Mouse (Mus musculus): ENCODE data around the gene Uqcc3. TPM values are rescaled to one million over a fixed set of nuclear protein-coding genes. Genes with fewer than 3 reads are reported as not detected.
"Not testable (repeated sequence)": the region's sequence is repeated elsewhere in the genome, so short reads cannot be mapped to it uniquely, and the experiment has no call there.

Gene Uqcc3
- total and polyA plus RNA-seq, 2 experiments from 2014 or later: 12.6 to 91.9 TPM

GRCm38 (mm10) chr19:8899079-8899478 lies 18.4 kb upstream of the Uqcc3 start:
- H3K4me2 ChIP-seq (ENCODE audit: low read depth, low read length): peak overlapping the region; percentile 82
- H3K4me3 ChIP-seq (ENCODE audit: low read depth, low read length): peak overlapping the region; percentile 89
- H3K9ac ChIP-seq (replicated peaks; ENCODE audit: low read depth, low read length): peak overlapping the region; percentile 93
- WGBS: 32% methylated on average over 3 of the region's 3 CpGs
- peaks cover 31% of the 10 kb centered on the region for H3K36me3 ChIP-seq (replicated peaks; ENCODE audit: control insufficient read depth, insufficient read depth, low read length)
- H3K4me1 ChIP-seq (ENCODE audit: control insufficient read depth, insufficient read depth): peaks cover 16% of the 10 kb centered on the region
- TF ChIP-seq EP300 (IDR thresholded peaks at IDR 0.05; ENCODE audit: low read depth) (no peak), CTCF (IDR thresholded peaks at IDR 0.05; ENCODE audit: low read depth) (no peak)
- H3K27ac ChIP-seq (ENCODE audit: low read depth): no peak overlapping the region
- ATAC-seq (ENCODE audit: insufficient read depth, low read depth) (no peak), DNase-seq (ENCODE audit: low spot score) (no peak)
- no peaks in the 10 kb centered on the region for H3K27me3 ChIP-seq (ENCODE audit: control insufficient read depth, insufficient read depth, low read length)
- no peaks in the 10 kb centered on the region for H3K9me3 ChIP-seq (replicated peaks; ENCODE audit: control insufficient read depth, low read length)

DNA sequence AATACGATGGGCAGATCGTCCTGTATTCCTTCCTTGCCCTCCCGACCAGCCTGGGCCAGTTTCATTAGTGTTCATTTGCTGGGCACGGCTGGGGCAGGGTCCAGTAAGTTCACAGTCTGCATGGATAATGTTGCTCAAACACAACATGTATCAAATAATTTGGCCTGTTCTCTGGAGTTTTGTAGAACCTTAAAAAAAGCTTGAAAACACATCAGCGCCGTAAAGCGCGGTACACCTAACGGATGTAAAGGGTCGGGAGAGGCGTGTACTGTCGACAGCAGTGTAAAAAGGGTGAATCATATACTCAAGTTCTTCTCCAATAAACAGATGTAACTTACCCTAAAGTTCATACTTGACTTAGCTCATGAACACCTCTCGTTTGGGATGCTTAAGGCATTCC lies 17.9 kb upstream of the Uqcc3 start:
- Histone ChIP-seq H3K9me3 (replicated peaks; ENCODE audit: control insufficient read depth, low read length) (no peaks in the 10 kb centered on the region), H3K36me3 (replicated peaks; ENCODE audit: control insufficient read depth, insufficient read depth, low read length) (peaks cover 27% of the 10 kb centered on the region), H3K9ac (replicated peaks; ENCODE audit: low read depth, low read length) (peak overlapping the region; percentile 93), H3K4me1 (ENCODE audit: control insufficient read depth, insufficient read depth) (peaks cover 16% of the 10 kb centered on the region), H3K4me3 (ENCODE audit: low read depth, low read length) (peak overlapping the region; percentile 89), H3K27ac (ENCODE audit: low read depth) (peak overlapping the region; percentile 91), H3K27me3 (ENCODE audit: control insufficient read depth, insufficient read depth, low read length) (no peaks in the 10 kb centered on the region), H3K4me2 (ENCODE audit: low read depth, low read length) (peak overlapping the region; percentile 82)
- WGBS: 6% methylated on average over 13 of the region's 13 CpGs
- TF ChIP-seq CTCF (IDR thresholded peaks at IDR 0.05; ENCODE audit: low read depth) (no peak), EP300 (IDR thresholded peaks at IDR 0.05; ENCODE audit: low read depth) (no peak)
- no peak for DNase-seq (ENCODE audit: low spot score)
- ATAC-seq (ENCODE audit: insufficient read depth, low read depth): no peak

GRCm38 (mm10) chr19:8897865-8898495 lies 17.3 kb upstream of the Uqcc3 start, which contains the start of gene Ganab:
Gene Ganab, plus strand, starts transcription at chr19:8898071.
- Histone ChIP-seq H3K4me3 (ENCODE audit: low read depth, low read length) (peak within 1 kb of the TSS; percentile 89), H3K27me3 (ENCODE audit: control insufficient read depth, insufficient read depth, low read length) (no peaks in the 10 kb centered on the region), H3K27ac (ENCODE audit: low read depth) (peak within 1 kb of the TSS; percentile 91), H3K9me3 (replicated peaks; ENCODE audit: control insufficient read depth, low read length) (no peaks in the 10 kb centered on the region), H3K9ac (replicated peaks; ENCODE audit: low read depth, low read length) (peak within 1 kb of the TSS; percentile 93), H3K36me3 (replicated peaks; ENCODE audit: control insufficient read depth, insufficient read depth, low read length) (peaks cover 21% of the 10 kb centered on the region), H3K4me2 (ENCODE audit: low read depth, low read length) (peak within 1 kb of the TSS; percentile 82), H3K4me1 (ENCODE audit: control insufficient read depth, insufficient read depth) (peaks cover 16% of the 10 kb centered on the region)
- TF ChIP-seq EP300 (IDR thresholded peaks at IDR 0.05; ENCODE audit: low read depth) (no peak), CTCF (IDR thresholded peaks at IDR 0.05; ENCODE audit: low read depth) (0 out of 2 replicates have a peak, but pooled peaks have one; percentile 10)
- DNase-seq (ENCODE audit: low spot score) (peak; percentile 97), ATAC-seq (ENCODE audit: insufficient read depth, low read depth) (peak; percentile 99)
- WGBS: under 1% methylated on average over 53 of the region's 53 CpGs

DNA sequence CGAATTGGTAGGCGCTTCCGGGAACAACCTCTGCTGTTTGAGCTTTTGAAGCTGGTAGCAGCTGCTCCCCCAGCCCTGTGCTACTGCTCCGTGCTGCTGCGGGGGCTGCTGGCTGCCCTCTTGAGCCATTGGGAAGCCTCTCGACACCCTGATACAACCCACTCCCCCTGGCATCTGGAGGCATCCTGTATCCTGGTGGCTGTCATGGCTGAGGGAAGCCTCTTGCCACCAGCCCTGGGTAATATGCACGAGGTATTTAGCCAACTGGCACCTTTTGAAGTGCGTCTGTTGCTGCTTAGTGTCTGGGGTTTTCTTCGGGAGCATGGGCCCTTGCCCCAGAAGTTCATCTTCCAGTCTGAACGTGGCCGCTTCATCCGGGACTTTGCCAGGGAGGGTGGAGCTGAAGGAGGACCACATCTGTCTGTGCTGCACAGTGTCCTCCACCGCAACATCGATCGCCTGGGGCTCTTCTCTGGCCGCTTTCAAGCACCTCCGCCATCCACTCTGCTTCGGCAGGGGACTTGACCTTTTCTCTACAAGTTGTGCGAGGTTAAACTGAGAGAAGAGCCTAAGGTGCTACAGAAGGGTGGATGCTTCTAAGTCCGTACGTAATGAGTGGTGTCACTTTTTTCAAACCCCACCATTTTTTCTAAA lies 16.6 kb upstream of the Uqcc3 start:
- H3K9me3 ChIP-seq (replicated peaks; ENCODE audit: control insufficient read depth, low read length); H3K27me3 ChIP-seq (ENCODE audit: control insufficient read depth, insufficient read depth, low read length); DNase-seq (ENCODE audit: low spot score): not testable (repeated sequence)
- peaks cover 15% of the 10 kb centered on the region for H3K36me3 ChIP-seq (replicated peaks; ENCODE audit: control insufficient read depth, insufficient read depth, low read length)
- 24% methylated on average over 21 of the region's 21 CpGs for WGBS
- peak overlapping the region; percentile 87 for H3K27ac ChIP-seq (ENCODE audit: low read depth)
- peak overlapping the region; percentile 52 for H3K9ac ChIP-seq (replicated peaks; ENCODE audit: low read depth, low read length)
- ATAC-seq (ENCODE audit: insufficient read depth, low read depth): peak; percentile 33
- H3K4me3 ChIP-seq (ENCODE audit: low read depth, low read length): peak overlapping the region; percentile 89
- H3K4me2 ChIP-seq (ENCODE audit: low read depth, low read length): peak overlapping the region; percentile 82
- peaks cover 16% of the 10 kb centered on the region for H3K4me1 ChIP-seq (ENCODE audit: control insufficient read depth, insufficient read depth)

- not testable (repeated sequence) for H3K27ac ChIP-seq (ENCODE audit: low read depth); H3K4me3 ChIP-seq (ENCODE audit: low read depth, low read length); ATAC-seq (ENCODE audit: insufficient read depth, low read depth); H3K9ac ChIP-seq (replicated peaks; ENCODE audit: low read depth, low read length); DNase-seq (ENCODE audit: low spot score); H3K9me3 ChIP-seq (replicated peaks; ENCODE audit: control insufficient read depth, low read length); H3K4me2 ChIP-seq (ENCODE audit: low read depth, low read length); H3K27me3 ChIP-seq (ENCODE audit: control insufficient read depth, insufficient read depth, low read length)
- WGBS: 90% methylated on average over 5 of the region's 5 CpGs
- H3K36me3 ChIP-seq (replicated peaks; ENCODE audit: control insufficient read depth, insufficient read depth, low read length): peaks cover 11% of the 10 kb centered on the region
- peaks cover 16% of the 10 kb centered on the region for H3K4me1 ChIP-seq (ENCODE audit: control insufficient read depth, insufficient read depth)
Measured at GRCm38 (mm10) chr19:8896231-8896630, 15.5 kb upstream of the Uqcc3 start.

Data from heart, postnatal 0 days (tissue).